Mouse (Mus musculus): ENCODE results near the gene Arhgef3.

DNA sequence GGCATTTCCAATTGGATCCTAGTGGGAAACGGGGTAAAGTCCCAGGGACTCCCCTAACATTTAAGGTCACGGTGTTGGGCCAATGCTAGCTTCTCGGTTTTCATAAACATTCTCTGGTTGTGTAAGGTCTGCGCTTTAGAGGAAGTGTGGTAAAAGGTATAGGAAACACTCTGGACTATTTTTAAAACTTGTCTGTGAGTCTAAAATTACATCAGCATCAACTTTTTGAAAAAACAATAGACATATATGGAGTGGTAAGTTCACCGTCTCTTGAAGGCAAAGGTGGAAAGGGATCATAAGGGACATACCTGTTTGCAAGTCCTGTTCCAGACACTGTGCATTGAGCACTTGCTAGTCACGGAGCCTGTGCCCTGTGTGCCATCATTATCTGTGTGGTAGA is 240.5 kb downstream of the Arhgef3 start:
- no peak for TF ChIP-seq CTCF (IDR thresholded peaks at IDR 0.05; ENCODE audit: borderline replicate concordance, control insufficient read depth, extremely low read depth, insufficient read depth, low read length, poor library complexity)
- no peak for TF ChIP-seq POLR2A (IDR thresholded peaks at IDR 0.05; ENCODE audit: control insufficient read depth, extremely low read depth, insufficient read depth, low read length, poor library complexity)

Measured in thymus, adult 2 months (tissue).